Mouse (Mus musculus): ENCODE results near the gene Samhd1. TPM values are rescaled to one million over a fixed set of nuclear protein-coding genes. Genes with fewer than 3 reads are reported as not detected.

Gene Samhd1
- 30.2 TPM for polyA plus RNA-seq (2014; fragmentation: Illumina TruSeq; extraction: RNeasy Lipid Tissue Mini Kit (QIAGEN cat#74804); ENCODE audit: low read depth, low replicate concordance)

DNA sequence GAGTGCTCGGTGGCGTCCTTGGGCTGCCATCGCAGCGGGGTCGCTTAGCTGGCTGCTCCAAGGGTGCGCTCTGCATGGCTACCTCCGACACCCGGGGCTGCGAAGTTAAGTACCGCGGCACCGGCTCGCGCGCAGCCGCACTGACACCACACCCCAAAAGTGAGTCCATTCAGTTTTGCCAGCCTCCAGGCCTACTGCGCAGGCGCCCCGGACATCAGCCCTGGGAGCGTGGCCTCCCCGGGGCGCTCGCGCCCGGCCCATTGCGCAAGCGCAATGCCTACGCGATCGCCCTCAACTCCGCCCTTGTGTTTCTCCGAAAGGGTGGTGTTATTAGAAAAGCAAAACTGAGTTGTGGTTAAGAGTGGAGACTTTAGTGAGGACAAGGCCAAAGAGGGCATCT, at the start of gene Samhd1:
Samhd1 (minus strand) TSS at position 252 of the 400 bp plus-strand sequence.

DNA sequence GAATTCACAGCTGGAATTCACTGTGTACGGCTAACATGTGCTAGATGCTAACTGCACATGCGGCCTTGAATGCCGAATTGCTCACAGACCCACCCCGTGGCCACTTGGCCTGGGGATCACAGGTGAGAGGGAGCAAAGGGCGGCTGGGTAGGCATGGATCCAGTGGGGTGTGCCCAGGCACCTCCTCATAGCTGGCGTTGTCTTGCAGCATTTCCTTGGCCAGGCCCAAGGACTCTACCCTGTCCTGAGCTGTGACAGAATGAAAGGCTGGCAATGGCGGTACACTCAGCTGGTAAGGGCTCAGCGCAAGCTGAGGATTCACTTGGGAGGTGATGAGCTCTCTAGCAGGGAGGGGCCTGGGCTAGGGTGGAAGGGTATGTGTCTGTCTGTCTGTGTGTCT, 48.3 kb downstream of the Samhd1 start, which contains the start of gene Tldc2:
Tldc2 (plus strand) TSS at position 260 of the 400 bp plus-strand sequence.

DNA sequence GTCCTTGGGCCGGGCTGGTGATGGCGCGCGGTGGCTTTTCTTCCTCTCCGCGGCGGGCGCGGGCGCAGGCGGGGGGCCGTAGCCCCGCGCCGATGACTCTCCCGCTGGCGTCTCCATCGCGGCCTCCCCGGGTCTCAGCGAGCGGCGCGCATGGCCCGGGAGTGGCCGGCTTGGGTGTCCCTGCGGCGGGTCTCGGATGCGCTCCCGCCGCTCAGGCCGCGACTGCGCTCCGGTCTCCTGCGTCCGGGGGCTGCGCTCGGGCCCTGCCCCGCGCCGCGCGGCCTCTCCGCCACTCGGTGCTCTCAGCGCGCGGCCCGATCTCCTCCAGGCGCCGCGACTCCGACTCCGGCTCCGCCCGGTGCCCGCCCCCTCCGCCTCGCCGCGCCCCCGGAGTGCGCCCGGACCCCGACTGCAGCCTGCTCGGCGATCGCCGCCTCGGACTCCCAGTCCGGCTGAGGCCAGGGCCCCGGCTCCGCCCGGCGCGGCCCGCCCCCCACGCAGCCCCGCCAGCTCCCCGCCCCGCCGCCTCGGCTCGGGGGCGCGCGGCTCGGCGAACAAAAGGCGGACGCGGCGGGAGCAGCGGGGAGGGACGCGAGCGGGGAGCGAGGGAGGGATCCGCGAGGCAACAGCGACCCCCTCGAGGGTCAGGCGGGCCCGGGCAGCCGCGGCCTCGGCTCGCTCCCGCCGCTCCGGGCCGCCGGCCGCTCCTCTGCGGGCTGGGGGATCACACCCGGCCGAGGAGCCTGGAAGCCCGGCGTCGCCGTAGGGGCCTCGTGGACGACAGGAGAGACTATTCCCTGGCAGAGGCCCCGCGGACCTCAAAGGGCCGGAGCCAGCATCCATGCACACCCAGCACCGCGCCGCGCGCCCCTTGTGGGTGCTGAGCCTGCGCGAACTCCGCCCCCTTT, 56.0 kb downstream of the Samhd1 start, which contains the start of gene Soga1:
Soga1 (minus strand) TSS at position 462 of the 908 bp plus-strand sequence.

Other genes starting within 250 kb of the Samhd1 start
- gene Sla2, start 248.1 kb downstream of the Samhd1 start, polyA plus RNA-seq (2014; fragmentation: Illumina TruSeq; extraction: RNeasy Lipid Tissue Mini Kit (QIAGEN cat#74804); ENCODE audit: low read depth, low replicate concordance): not detected
- 17.6 TPM for gene Ndrg3, start 143.2 kb downstream of the Samhd1 start, polyA plus RNA-seq (2014; fragmentation: Illumina TruSeq; extraction: RNeasy Lipid Tissue Mini Kit (QIAGEN cat#74804); ENCODE audit: low read depth, low replicate concordance)
- gene Dsn1, start 128.1 kb downstream of the Samhd1 start, polyA plus RNA-seq (2014; fragmentation: Illumina TruSeq; extraction: RNeasy Lipid Tissue Mini Kit (QIAGEN cat#74804); ENCODE audit: low read depth, low replicate concordance): 3.1 TPM
- 6.0 TPM for gene Soga1, start 56.0 kb downstream of the Samhd1 start, polyA plus RNA-seq (2014; fragmentation: Illumina TruSeq; extraction: RNeasy Lipid Tissue Mini Kit (QIAGEN cat#74804); ENCODE audit: low read depth, low replicate concordance)
- not detected for gene Tldc2, start 48.2 kb downstream of the Samhd1 start, polyA plus RNA-seq (2014; fragmentation: Illumina TruSeq; extraction: RNeasy Lipid Tissue Mini Kit (QIAGEN cat#74804); ENCODE audit: low read depth, low replicate concordance)
- 2.1 TPM for gene Rbl1, start 69.3 kb upstream of the Samhd1 start, polyA plus RNA-seq (2014; fragmentation: Illumina TruSeq; extraction: RNeasy Lipid Tissue Mini Kit (QIAGEN cat#74804); ENCODE audit: low read depth, low replicate concordance)
- gene Rpn2, start 143.8 kb upstream of the Samhd1 start, polyA plus RNA-seq (2014; fragmentation: Illumina TruSeq; extraction: RNeasy Lipid Tissue Mini Kit (QIAGEN cat#74804); ENCODE audit: low read depth, low replicate concordance): 99.3 TPM
- not detected for gene Mroh8, start 144.3 kb upstream of the Samhd1 start, polyA plus RNA-seq (2014; fragmentation: Illumina TruSeq; extraction: RNeasy Lipid Tissue Mini Kit (QIAGEN cat#74804); ENCODE audit: low read depth, low replicate concordance)
- not detected for gene Ghrh, start 212.2 kb upstream of the Samhd1 start, polyA plus RNA-seq (2014; fragmentation: Illumina TruSeq; extraction: RNeasy Lipid Tissue Mini Kit (QIAGEN cat#74804); ENCODE audit: low read depth, low replicate concordance)
- gene Manbal, start 232.3 kb upstream of the Samhd1 start, polyA plus RNA-seq (2014; fragmentation: Illumina TruSeq; extraction: RNeasy Lipid Tissue Mini Kit (QIAGEN cat#74804); ENCODE audit: low read depth, low replicate concordance): 23.7 TPM

Measured in heart, adult 10 weeks (tissue).